Mouse (Mus musculus) hindbrain, embryonic 11.5 days (tissue): Measurements from ENCODE around the gene Nedd9. TPM values are rescaled to one million over a fixed set of nuclear protein-coding genes. Genes with fewer than 3 reads are reported as not detected.
"Not testable (repeated sequence)": the region's sequence is repeated elsewhere in the genome, so short reads cannot be mapped to it uniquely, and the experiment has no call there.

ENCODE experiments used
- ATAC-seq: fragments of 200-750 bp; cut with Nextera tagmentation; 2 replicates; pipeline ENCODE4 v1.8.0; 2017; ENCODE audit warnings: mild to moderate bottlenecking, moderate TSS enrichment, moderate library complexity; ENCODE audit not compliant: low FRiP score
- DNase-seq: peaks from one replicate; pipeline ENCODE4 v3.0.0-alpha.2; 2015; ENCODE audit warnings: low spot score
- H3K27ac ChIP-seq: fragments of 300-500 bp; sonication (generic); 2 replicates; pipeline ENCODE4 v1.5.1; 2014; ENCODE audit warnings: mild to moderate bottlenecking, low read depth, low read length
- H3K27me3 ChIP-seq: fragments of 300-500 bp; sonication (generic); 2 replicates; pipeline ENCODE4 v1.6.1; 2014; ENCODE audit warnings: mild to moderate bottlenecking, low read length, moderate library complexity, mixed read lengths; ENCODE audit not compliant: control insufficient read depth, insufficient read depth
- H3K36me3 ChIP-seq: fragments of 300-500 bp; sonication (generic); 2 replicates; pipeline ENCODE4 v1.6.1; 2014; ENCODE audit warnings: mild to moderate bottlenecking, low read length, moderate library complexity, mixed read lengths; ENCODE audit not compliant: control insufficient read depth, insufficient read depth
- H3K4me1 ChIP-seq: fragments of 300-500 bp; sonication (generic); replicated peaks from 2 replicates; pipeline ENCODE4 v1.6.1; 2014; ENCODE audit warnings: low read length, mixed read lengths; ENCODE audit not compliant: control insufficient read depth, insufficient read depth
- H3K4me2 ChIP-seq: fragments of 300-500 bp; sonication (generic); replicated peaks from 2 replicates; pipeline ENCODE4 v1.6.1; 2014; ENCODE audit warnings: mild to moderate bottlenecking, low read depth, low read length
- H3K4me3 ChIP-seq: fragments of 300-500 bp; sonication (generic); 2 replicates; pipeline ENCODE4 v1.5.1; 2014; ENCODE audit warnings: low read depth, low read length
- H3K9ac ChIP-seq: fragments of 300-500 bp; sonication (generic); 2 replicates; pipeline ENCODE4 v1.6.1; 2014; ENCODE audit warnings: low read depth, low read length
- H3K9me3 ChIP-seq: fragments of 300-500 bp; sonication (generic); 2 replicates; pipeline ENCODE4 v1.6.1; 2016; ENCODE audit warnings: low read length; ENCODE audit not compliant: control insufficient read depth
- WGBS: fragments of 180-500 bp; shearing (Covaris S2); extraction: QIAGEN DNeasy Blood & Tissue Kit; methylation state at CpG from one replicate; pipeline ENCODE4 v1.1.7; 2014; 5-methylcytosine and 5-hydroxymethylcytosine counted together
- polyA plus RNA-seq: library from polyadenylated mRNA; unstranded; fragments of >200 nt; fragmentation: Nextera tagmentation; extraction: Ambion mirVana; gene quantifications from 2 replicates; pipeline ENCODE4 v1.2.1, GENCODE M21; 2014

Gene Nedd9
- polyA plus RNA-seq, 1 experiment from 2014 or later, result 22.6 TPM

- H3K9me3 ChIP-seq, result no peaks in the 10 kb centered on the region
- H3K27ac ChIP-seq, result no peak overlapping the region
- no peak for ATAC-seq
- no peaks in the 10 kb centered on the region for H3K27me3 ChIP-seq
- DNase-seq, result peak; percentile 88
- H3K9ac ChIP-seq, result no peak overlapping the region
- no peaks in the 10 kb centered on the region for H3K4me1 ChIP-seq
- H3K4me2 ChIP-seq, result no peak overlapping the region
- no peak overlapping the region for H3K4me3 ChIP-seq
- 30% methylated on average over 5 of the region's 5 CpGs for WGBS
- no peaks in the 10 kb centered on the region for H3K36me3 ChIP-seq
These were observed 203.9 kb downstream of the Nedd9 start for GRCm38 (mm10) chr13:41283256-41283655.

GRCm38 (mm10) chr13:41280696-41281095 is 206.5 kb downstream of the Nedd9 start:
- DNase-seq (no peak), ATAC-seq (no peak)
- Histone ChIP-seq H3K4me2 (no peak overlapping the region), H3K9me3 (no peaks in the 10 kb centered on the region), H3K27me3 (no peaks in the 10 kb centered on the region), H3K36me3 (no peaks in the 10 kb centered on the region), H3K4me3 (no peak overlapping the region), H3K4me1 (no peaks in the 10 kb centered on the region), H3K9ac (no peak overlapping the region), H3K27ac (no peak overlapping the region)
- 73% methylated on average over 5 of the region's 5 CpGs for WGBS

GRCm38 (mm10) chr13:41273927-41274650 is 213.1 kb downstream of the Nedd9 start, which contains the start of gene Gm17364:
TSS of gene Gm17364 (minus strand) at chr13:41273977.
- H3K9ac ChIP-seq, result no peak within 1 kb of the TSS
- ATAC-seq, result no peak
- H3K4me1 ChIP-seq, result no peaks in the 10 kb centered on the region
- no peaks in the 10 kb centered on the region for H3K27me3 ChIP-seq
- 96% methylated on average over 10 of the region's 10 CpGs for WGBS
- H3K9me3 ChIP-seq, result no peaks in the 10 kb centered on the region
- DNase-seq, result no peak
- no peak within 1 kb of the TSS for H3K4me3 ChIP-seq
- H3K27ac ChIP-seq, result no peak within 1 kb of the TSS
- no peak within 1 kb of the TSS for H3K4me2 ChIP-seq
- H3K36me3 ChIP-seq, result no peaks in the 10 kb centered on the region

DNA sequence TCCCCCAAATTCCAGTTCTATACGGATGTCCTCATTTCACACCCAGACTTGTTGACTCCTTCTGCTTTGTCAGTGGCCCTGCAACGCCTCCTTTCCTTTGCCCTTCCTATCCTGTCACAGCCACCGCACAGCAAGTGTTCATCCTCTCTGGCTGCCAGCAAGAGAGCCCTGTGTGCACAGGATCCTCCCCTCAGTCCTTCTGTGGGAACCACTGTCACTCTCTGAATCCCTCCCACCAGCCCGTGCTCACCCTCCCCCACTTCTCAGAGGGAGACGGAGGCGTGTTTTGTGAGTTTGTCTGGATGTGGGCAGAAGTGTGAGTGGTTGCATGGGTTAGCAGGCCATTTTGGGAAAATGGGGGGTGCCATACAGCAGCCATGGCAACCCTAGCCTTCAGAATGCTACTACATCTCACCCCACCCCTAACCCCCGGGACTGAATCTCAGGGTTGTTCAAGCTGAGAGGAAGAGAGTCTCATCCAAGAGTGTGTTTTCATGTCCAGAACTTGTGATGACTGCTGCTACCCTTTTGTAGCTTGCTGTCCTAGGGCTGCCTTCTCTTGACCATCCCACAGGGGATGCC is 219.2 kb downstream of the Nedd9 start:
- 31% methylated on average over 7 of the region's 7 CpGs for WGBS
- H3K9ac ChIP-seq, result no peak overlapping the region
- DNase-seq, result peak; percentile 12

DNA sequence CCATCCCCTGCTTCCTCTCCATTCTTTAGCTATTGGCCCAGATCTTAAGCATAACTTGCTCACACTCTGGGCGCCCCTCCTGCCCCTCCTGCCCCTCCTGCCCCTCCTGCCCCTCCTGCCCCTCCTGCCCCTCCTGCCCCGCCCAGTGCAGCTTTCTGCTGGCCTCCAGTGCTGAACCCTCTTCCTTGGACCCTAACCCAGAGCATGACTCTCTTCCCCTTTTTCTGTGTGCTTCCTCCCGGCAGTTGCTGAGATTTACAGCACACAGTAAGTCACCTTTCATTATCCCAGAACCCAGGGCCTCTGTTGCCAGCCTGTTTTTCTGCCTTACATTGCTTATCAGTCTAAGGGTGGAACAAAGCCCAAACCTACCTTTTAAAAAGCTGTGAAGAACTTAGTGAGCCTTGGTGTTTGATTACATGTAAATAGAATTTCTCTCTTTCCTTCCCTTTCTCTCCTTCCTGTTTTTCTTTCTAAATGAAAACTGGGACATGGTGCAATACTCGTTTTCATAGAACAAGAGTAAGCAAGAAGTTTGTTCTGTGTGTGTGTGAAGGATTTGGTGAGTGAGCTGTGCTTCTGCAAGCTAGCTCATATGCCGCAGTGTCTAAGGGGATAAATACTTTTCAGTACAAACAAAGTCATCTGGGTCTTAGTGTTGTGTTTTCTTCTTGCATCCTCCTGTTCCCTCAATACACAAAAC is 223.7 kb downstream of the Nedd9 start:
- ATAC-seq (no peak), DNase-seq (no peak)
- Histone ChIP-seq H3K27me3 (no peaks in the 10 kb centered on the region), H3K4me2 (no peak overlapping the region), H3K4me3 (no peak overlapping the region), H3K36me3 (no peaks in the 10 kb centered on the region), H3K4me1 (no peaks in the 10 kb centered on the region), H3K9ac (no peak overlapping the region), H3K9me3 (no peaks in the 10 kb centered on the region), H3K27ac (no peak overlapping the region)
- WGBS, result 90% methylated on average over 5 of the region's 5 CpGs

More for the DNA sequence above, 219.2 kb downstream of the Nedd9 start:
- H3K4me2 ChIP-seq, result no peak overlapping the region
- H3K4me1 ChIP-seq, result no peaks in the 10 kb centered on the region
- no peak overlapping the region for H3K4me3 ChIP-seq
- peak; percentile 22; the same call in 1 of the 2 replicates for ATAC-seq
- H3K27ac ChIP-seq, result no peak overlapping the region
- no peaks in the 10 kb centered on the region for H3K9me3 ChIP-seq
- H3K36me3 ChIP-seq, result no peaks in the 10 kb centered on the region
- no peaks in the 10 kb centered on the region for H3K27me3 ChIP-seq

- not testable (repeated sequence) for H3K4me1 ChIP-seq, H3K27me3 ChIP-seq, H3K4me2 ChIP-seq, H3K27ac ChIP-seq, H3K36me3 ChIP-seq, DNase-seq, H3K9me3 ChIP-seq, ATAC-seq, H3K4me3 ChIP-seq, H3K9ac ChIP-seq
- 95% methylated on average over 8 of the region's 8 CpGs for WGBS
These were observed 225.5 kb downstream of the Nedd9 start for GRCm38 (mm10) chr13:41261617-41262016.

Other genes starting within 250 kb of the Nedd9 start
- 11.0 and 13.9 TPM in 2 replicates for gene Smim13, start 237.5 kb downstream of the Nedd9 start, polyA plus RNA-seq
- gene Gm17364, start 213.4 kb downstream of the Nedd9 start, polyA plus RNA-seq, result not detected in 2 replicates
- gene Tmem170b, start 118.5 kb upstream of the Nedd9 start, polyA plus RNA-seq, result 22.3 and 25.0 TPM in 2 replicates